Mouse (Mus musculus): ENCODE data around the gene Slc35c2. TPM values are rescaled to one million over a fixed set of nuclear protein-coding genes. Genes with fewer than 3 reads are reported as not detected.

The Slc35c2 gene
- polyA plus RNA-seq, 1 experiment from 2014 or later, result 69.2 TPM

DNA sequence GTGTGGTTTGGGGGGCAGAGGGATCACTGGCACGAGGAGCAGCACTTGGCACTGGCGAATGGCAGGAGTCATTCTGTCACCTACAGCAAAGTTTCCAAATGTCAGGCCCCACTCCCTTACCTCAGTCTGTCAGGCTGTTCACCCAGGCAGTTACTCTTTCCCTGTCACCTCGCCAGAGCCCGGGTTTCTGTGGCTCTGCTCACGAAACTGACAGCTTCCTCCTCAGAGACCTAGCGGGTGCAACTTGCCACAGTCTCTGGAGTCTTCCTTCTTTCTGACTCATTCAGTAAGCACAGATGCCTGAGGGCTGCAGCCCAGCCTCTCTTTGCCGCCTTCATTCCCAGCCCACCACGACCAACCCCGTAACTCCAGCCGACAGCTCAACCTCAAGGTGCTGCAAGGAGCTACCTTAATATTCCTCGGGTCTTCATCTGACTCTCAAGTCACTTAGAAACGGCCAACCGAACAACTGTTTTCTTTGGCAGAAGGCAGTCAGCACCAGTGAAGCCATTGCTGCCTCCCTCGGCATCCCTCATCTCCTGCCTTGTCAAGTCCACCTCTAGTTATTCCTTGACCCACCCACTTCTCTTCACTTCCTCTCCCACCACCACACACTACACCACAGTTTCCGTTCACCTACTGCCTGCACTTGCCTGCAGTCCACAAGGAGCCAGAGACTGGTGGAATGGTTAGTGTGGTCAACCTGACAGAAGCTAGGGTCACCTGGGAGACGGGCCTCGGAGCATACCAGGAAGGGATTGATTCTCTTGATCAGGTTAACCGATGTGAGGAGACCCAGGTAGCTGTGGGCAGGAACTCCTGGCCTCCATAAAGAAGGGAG lies 1.1 kb downstream of the Slc35c2 start:
- H3K9ac ChIP-seq, result peak overlapping the region; percentile 80; the same call in 1 of the 2 replicates
- no peaks in the 10 kb centered on the region for H3K27me3 ChIP-seq
- H3K4me1 ChIP-seq (replicated peaks), result peaks cover 42% of the 10 kb centered on the region
- WGBS, result 72% methylated on average over 18 of the region's 18 CpGs
- peaks cover 21% of the 10 kb centered on the region for H3K36me3 ChIP-seq
- H3K4me3 ChIP-seq, result peak overlapping the region; percentile 75
- peak overlapping the region; percentile 97 for H3K4me2 ChIP-seq
- peak overlapping the region; percentile 90; the same call in 1 of the 2 replicates for H3K27ac ChIP-seq (replicated peaks)
- no peak for ATAC-seq (ENCODE audit: low FRiP score, low read depth)
- no peaks in the 10 kb centered on the region for H3K9me3 ChIP-seq

DNA sequence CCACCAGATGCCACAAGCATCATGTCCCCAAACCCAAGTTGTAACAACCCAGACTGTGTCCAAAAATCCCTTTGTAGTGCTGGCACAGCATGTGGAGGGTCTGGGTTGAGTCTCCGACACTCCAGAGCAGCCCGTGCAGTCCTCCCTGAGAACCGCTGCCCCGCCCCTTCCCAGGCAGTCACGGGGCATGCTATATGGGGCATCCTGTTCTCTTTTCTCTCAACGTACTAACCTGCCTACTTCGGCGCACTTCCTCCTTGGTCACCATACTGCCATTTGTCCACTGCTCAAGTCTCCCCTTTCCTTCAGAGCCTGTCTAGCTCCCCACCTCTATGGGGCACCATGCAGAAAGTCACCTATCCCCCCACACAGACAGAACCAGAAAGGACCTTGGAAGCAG lies 2.0 kb downstream of the Slc35c2 start:
- no peak overlapping the region for H3K4me2 ChIP-seq
- H3K4me1 ChIP-seq (replicated peaks), result peaks cover 44% of the 10 kb centered on the region
- no peak for ATAC-seq (ENCODE audit: low FRiP score, low read depth)
- peaks cover 19% of the 10 kb centered on the region; the same call in 1 of the 2 replicates for H3K36me3 ChIP-seq
- WGBS, result 86% methylated on average over 8 of the region's 8 CpGs
- no peak overlapping the region for H3K27ac ChIP-seq (replicated peaks)
- H3K9me3 ChIP-seq, result no peaks in the 10 kb centered on the region
- no peaks in the 10 kb centered on the region for H3K27me3 ChIP-seq
- H3K4me3 ChIP-seq, result no peak overlapping the region
- H3K9ac ChIP-seq, result no peak overlapping the region

DNA sequence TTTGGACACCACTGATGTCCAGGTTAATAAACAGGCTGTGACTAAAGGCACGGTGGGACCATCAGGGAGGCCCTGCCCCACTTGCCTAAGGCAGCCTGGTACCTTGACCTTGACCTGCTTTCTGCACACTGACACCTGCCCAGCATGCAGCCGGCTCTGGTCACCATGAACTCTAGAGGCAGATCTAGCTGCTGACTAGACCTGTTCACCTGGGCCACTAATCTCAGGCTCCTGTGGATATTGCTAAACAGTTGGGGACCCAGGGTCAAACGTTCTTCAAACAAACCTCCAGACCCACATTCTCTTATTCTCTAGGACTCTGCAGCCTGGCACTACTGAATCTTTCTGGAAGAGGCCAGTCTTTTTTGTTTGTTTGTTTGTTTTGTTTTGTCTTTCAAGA lies 2.6 kb downstream of the Slc35c2 start:
- no peak for ATAC-seq (ENCODE audit: low FRiP score, low read depth)
- H3K4me1 ChIP-seq (replicated peaks), result peaks cover 45% of the 10 kb centered on the region
- 83% methylated on average over 3 of the region's 3 CpGs for WGBS
- no peaks in the 10 kb centered on the region for H3K9me3 ChIP-seq
- 0 out of 2 replicates have a peak, but pooled peaks cover 14% of the 10 kb centered on the region for H3K36me3 ChIP-seq
- H3K4me3 ChIP-seq, result no peak overlapping the region
- no peak overlapping the region for H3K9ac ChIP-seq
- H3K27me3 ChIP-seq, result no peaks in the 10 kb centered on the region
- H3K4me2 ChIP-seq, result no peak overlapping the region
- no peak overlapping the region for H3K27ac ChIP-seq (replicated peaks)

DNA sequence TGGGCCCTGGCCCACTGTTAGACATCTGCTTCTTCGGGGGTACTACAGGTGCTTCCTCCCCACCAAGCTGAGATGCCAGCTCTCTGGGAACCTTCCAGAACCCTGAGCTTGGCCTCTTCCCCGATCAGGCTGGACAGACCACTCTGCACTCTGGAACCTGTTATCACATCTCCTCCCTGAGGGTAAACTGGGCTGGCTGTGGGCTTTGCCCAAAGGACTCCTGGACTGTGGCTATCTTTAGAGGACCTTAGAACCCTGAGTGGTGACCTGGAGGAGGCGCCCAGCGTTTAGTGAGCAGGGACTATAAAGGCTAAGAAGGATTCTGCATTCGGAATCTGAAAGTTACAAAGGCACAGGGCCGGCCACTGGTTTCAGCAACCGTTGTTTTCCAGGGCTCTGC lies 3.3 kb downstream of the Slc35c2 start:
- H3K4me2 ChIP-seq, result no peak overlapping the region
- WGBS, result 88% methylated on average over 7 of the region's 7 CpGs
- ATAC-seq (ENCODE audit: low FRiP score, low read depth), result no peak

DNA sequence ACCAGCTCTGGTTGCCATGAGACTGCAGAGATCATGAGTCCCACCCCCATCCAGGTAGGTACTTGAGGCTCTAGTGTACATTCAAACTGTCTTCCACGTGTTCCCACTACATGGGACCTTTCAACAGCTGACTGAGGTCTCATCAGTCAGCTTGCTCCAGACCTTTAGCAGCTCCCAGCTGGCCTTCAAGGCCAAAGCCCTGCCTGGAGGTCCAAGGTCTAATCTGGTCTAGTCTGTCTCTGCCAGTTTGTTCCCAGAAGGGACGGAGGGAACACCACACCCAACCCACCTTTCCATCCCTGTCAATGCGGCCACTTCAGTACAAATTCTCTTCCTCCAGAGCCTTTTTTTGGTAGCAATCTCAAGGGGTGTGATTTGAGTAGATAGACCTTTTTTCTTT lies 4.0 kb downstream of the Slc35c2 start:
- Histone ChIP-seq H3K27ac (replicated peaks) (no peak overlapping the region), H3K36me3 (0 out of 2 replicates have a peak, but pooled peaks cover 6% of the 10 kb centered on the region), H3K9me3 (no peaks in the 10 kb centered on the region), H3K4me2 (no peak overlapping the region), H3K4me3 (no peak overlapping the region), H3K27me3 (no peaks in the 10 kb centered on the region), H3K4me1 (replicated peaks) (peaks cover 38% of the 10 kb centered on the region), H3K9ac (no peak overlapping the region)
- WGBS, result 95% methylated on average over 3 of the region's 3 CpGs
- ATAC-seq (ENCODE audit: low FRiP score, low read depth), result no peak

More for the DNA sequence above, 3.3 kb downstream of the Slc35c2 start:
- Histone ChIP-seq H3K27me3 (no peaks in the 10 kb centered on the region), H3K36me3 (0 out of 2 replicates have a peak, but pooled peaks cover 7% of the 10 kb centered on the region), H3K4me1 (replicated peaks) (peaks cover 46% of the 10 kb centered on the region), H3K9me3 (no peaks in the 10 kb centered on the region), H3K4me3 (no peak overlapping the region), H3K9ac (no peak overlapping the region), H3K27ac (replicated peaks) (no peak overlapping the region)

DNA sequence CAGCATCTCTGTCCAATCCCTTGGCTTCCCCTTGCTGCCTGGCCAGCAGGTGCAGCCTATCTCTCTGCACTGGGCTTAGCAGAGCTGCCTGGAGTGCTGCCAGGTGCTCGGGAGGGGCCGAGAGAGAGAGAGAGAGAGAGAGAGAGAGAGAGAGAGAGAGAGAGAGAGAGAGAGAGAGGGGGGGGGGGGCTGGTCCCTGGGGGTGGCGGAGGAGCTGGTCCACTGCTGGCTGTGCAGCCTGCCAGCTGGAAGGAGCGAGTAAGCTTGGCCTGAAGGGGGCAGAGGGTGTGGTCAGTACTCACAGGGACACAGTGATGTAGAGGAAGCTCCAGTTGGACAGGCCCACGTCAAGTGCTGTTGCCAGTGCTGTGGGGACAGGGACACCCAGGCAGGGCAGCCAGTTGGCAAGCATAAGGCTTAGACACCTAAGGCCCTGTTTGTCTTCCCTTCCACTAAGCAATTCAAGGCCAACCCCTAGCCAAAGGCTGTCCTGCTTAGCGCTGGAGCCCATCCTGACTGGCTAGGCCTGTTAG lies 5.8 kb downstream of the Slc35c2 start:
- Histone ChIP-seq H3K27me3 (no peaks in the 10 kb centered on the region), H3K9ac (no peak overlapping the region), H3K4me2 (no peak overlapping the region), H3K4me1 (replicated peaks) (peaks cover 26% of the 10 kb centered on the region), H3K4me3 (no peak overlapping the region), H3K27ac (replicated peaks) (no peak overlapping the region; the same call in 1 of the 2 replicates), H3K36me3 (peaks cover 11% of the 10 kb centered on the region; the same call in 1 of the 2 replicates), H3K9me3 (no peaks in the 10 kb centered on the region)
- ATAC-seq (ENCODE audit: low FRiP score, low read depth), result no peak
- 35% methylated on average over 2 of the region's 6 CpGs for WGBS

DNA sequence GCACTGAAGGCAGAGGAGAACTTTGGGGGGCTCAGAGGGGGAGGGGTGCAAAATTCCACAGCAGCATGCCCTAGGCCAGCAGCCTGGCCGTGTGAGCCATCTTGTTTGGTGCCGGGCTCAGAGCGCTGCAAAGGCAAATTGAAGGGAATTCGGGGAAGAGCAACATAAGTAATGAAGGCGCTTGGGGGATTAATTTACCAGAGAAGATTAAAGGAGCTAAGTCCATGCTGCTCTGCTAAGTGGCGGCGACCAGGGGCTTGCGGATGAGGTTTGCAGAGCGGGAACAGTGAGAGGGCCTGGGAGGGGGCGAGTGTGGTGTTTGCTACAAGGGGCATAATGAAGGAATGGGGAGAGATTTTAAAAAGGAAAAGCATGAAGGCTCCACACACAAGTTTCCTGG lies 8.3 kb downstream of the Slc35c2 start:
- H3K9me3 ChIP-seq, result no peaks in the 10 kb centered on the region
- peaks cover 11% of the 10 kb centered on the region; the same call in 1 of the 2 replicates for H3K36me3 ChIP-seq
- 39% methylated on average over 10 of the region's 10 CpGs for WGBS
- no peak for ATAC-seq (ENCODE audit: low FRiP score, low read depth)
- no peak overlapping the region for H3K4me2 ChIP-seq
- no peaks in the 10 kb centered on the region for H3K27me3 ChIP-seq
- H3K27ac ChIP-seq (replicated peaks), result no peak overlapping the region
- H3K9ac ChIP-seq, result no peak overlapping the region
- H3K4me3 ChIP-seq, result no peak overlapping the region
- peaks cover 33% of the 10 kb centered on the region for H3K4me1 ChIP-seq (replicated peaks)

DNA sequence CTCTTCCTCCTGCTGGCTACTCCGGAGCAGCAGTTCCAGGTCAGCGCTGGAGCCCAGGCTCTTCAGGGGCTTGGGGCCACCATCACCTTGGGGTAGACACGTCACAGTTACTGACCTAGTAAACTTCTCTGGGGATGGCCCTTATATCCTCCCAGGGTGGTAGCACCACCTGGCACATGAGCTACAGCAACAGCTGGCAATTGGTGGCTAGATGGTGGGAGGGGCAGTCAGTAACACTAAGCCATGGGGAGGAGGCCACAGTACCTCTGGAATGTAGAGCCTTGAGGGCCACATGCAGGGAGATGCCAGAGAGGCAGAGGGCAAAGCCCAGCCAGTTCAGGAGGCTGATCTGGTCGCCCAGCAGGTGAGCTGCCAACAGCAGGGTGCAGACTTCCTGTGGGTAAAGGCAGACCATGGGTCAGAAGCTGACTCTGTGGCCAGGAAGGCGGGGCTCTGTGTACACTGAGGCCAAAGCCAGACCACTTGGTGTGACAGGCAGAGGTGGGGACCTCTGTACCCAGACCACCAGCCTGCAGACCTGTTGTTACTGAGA lies 10.4 kb downstream of the Slc35c2 start:
- no peak overlapping the region for H3K9ac ChIP-seq
- no peaks in the 10 kb centered on the region for H3K9me3 ChIP-seq
- no peak overlapping the region for H3K4me3 ChIP-seq
- 94% methylated on average over 5 of the region's 5 CpGs for WGBS
- ATAC-seq (ENCODE audit: low FRiP score, low read depth), result no peak
- H3K27me3 ChIP-seq, result no peaks in the 10 kb centered on the region
- H3K36me3 ChIP-seq, result peaks cover 8% of the 10 kb centered on the region; the same call in 1 of the 2 replicates
- no peak overlapping the region for H3K27ac ChIP-seq (replicated peaks)
- H3K4me1 ChIP-seq (replicated peaks), result peaks cover 41% of the 10 kb centered on the region
- H3K4me2 ChIP-seq, result no peak overlapping the region

DNA sequence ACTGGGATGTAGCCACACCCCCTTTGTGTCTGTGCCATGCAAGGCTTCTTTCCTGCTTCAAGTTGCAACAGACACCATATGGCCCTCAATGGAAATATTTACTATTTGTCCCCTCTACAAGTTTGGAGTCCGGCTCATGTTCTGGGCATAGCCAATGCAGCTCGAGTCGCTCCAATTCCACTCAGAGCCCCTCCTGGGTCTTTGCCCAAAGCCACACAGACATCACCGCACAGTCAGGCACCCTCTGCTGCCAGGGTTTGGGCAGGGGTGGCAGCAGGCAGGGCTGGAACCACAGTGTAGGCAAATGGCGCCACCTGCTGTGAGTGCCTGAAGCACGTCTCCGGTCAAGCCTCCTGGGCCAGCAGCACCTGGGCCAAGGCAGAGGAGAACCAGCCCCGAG lies 11.8 kb downstream of the Slc35c2 start:
- ATAC-seq (ENCODE audit: low FRiP score, low read depth), result peak; percentile 55
- 23% methylated on average over 8 of the region's 8 CpGs for WGBS

DNA sequence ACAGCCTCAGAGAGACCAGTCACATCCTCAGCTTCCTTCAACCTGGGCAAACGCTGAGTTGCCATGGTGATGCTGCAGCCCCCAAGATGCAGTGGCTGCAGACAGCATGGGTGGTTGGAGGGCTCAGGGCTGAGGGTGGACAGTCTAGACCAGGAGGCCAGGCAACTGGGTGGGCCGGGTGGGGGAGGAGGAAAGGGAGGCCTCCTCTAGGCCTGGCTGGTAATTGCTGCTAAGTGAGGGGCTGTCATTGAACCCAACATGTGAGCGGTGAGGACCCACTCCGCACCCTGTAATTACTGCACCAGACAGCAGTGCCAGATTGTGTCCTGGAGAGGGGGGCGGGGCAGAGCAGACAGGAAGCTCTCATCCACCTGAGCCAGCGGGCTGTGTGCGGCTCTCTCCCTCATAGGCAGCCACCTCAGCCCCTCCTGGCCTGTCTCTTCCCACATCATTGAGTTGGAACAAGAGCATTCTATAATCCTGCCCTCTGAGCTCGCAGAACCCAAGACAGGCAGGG lies 12.5 kb downstream of the Slc35c2 start:
- Histone ChIP-seq H3K4me2 (no peak overlapping the region), H3K27ac (replicated peaks) (peak overlapping the region; percentile 59), H3K27me3 (no peaks in the 10 kb centered on the region), H3K9ac (no peak overlapping the region), H3K4me1 (replicated peaks) (peaks cover 48% of the 10 kb centered on the region), H3K4me3 (no peak overlapping the region), H3K9me3 (no peaks in the 10 kb centered on the region), H3K36me3 (peaks cover 5% of the 10 kb centered on the region; the same call in 1 of the 2 replicates)
- WGBS, result 29% methylated on average over 8 of the region's 8 CpGs
- ATAC-seq (ENCODE audit: low FRiP score, low read depth), result peak; percentile 49

More for the DNA sequence above, 11.8 kb downstream of the Slc35c2 start:
- peak overlapping the region; percentile 59 for H3K27ac ChIP-seq (replicated peaks)
- H3K9ac ChIP-seq, result no peak overlapping the region
- no peaks in the 10 kb centered on the region for H3K27me3 ChIP-seq
- no peak overlapping the region for H3K4me2 ChIP-seq
- peaks cover 5% of the 10 kb centered on the region; the same call in 1 of the 2 replicates for H3K36me3 ChIP-seq
- H3K4me3 ChIP-seq, result no peak overlapping the region
- no peaks in the 10 kb centered on the region for H3K9me3 ChIP-seq
- H3K4me1 ChIP-seq (replicated peaks), result peaks cover 45% of the 10 kb centered on the region

DNA sequence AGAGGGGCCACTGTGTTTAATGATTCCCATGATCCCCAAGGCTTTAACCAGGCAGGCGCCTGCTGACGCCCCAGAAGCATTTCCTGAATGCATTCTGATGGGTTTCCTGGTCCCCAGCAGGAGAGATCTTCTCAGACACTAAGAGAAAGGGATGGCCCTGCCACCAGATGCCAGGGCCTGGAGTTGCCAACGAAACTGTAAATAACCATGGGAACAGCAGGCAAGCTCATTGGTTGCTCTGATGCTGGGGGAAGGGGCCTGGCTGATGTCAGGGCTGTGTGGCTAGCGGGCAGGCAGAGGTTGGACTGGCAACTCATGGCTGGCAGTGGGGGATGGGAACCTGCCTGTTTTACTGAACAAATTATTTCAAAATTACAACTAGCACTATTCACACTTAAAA lies 14.1 kb downstream of the Slc35c2 start:
- Histone ChIP-seq H3K9ac (no peak overlapping the region), H3K36me3 (peaks cover 5% of the 10 kb centered on the region; the same call in 1 of the 2 replicates), H3K9me3 (no peaks in the 10 kb centered on the region), H3K27me3 (no peaks in the 10 kb centered on the region), H3K4me2 (no peak overlapping the region), H3K27ac (replicated peaks) (no peak overlapping the region), H3K4me3 (no peak overlapping the region), H3K4me1 (replicated peaks) (peaks cover 40% of the 10 kb centered on the region)
- no peak for ATAC-seq (ENCODE audit: low FRiP score, low read depth)
- WGBS, result 22% methylated on average over 4 of the region's 4 CpGs

DNA sequence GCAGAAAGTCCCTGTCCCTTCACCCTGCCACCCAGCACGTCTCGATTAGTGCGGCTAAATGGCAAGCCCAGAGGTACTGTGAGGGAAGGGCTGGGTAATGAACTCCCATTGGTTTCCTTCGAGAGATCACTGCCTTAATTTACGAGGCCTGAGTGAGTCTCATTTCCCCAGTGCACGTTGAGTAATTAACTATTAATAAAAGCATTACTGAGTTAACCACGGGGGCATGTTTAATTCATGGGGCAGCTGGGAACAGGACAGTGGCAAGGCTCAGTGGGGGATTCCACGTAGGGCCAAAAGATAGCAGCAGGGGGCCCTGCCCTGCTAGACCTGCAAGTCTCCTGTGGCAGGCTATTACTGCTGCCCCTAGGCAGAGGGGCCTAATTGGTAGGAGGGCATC lies 16.3 kb downstream of the Slc35c2 start:
- Histone ChIP-seq H3K9me3 (no peaks in the 10 kb centered on the region), H3K27ac (replicated peaks) (no peak overlapping the region), H3K4me2 (no peak overlapping the region), H3K4me3 (no peak overlapping the region), H3K27me3 (no peaks in the 10 kb centered on the region), H3K4me1 (replicated peaks) (peaks cover 49% of the 10 kb centered on the region), H3K36me3 (no peaks in the 10 kb centered on the region), H3K9ac (no peak overlapping the region)
- WGBS, result 16% methylated on average over 8 of the region's 8 CpGs
- no peak for ATAC-seq (ENCODE audit: low FRiP score, low read depth)
